Mouse (Mus musculus): ENCODE measurements around the gene Tuba4a.

DNA sequence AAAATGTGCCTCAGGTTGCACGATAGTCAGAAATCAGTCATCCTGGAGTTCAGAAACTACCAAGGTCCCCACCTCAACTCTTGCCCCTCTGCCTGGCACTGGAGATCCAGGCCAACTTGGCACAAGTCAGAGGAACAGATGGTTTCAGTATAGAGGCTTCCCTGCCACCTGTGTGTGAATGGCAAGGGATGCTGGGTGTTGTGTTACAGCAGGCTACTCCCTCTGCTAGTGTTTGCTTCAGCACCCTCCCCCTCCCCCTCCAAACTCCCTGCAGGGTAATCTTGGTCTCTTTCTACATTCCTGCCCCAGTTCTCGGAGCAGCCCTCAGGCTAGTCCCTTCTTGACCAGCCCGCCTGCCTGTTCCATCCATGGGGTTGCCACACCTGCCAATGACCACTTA lies 30.8 kb upstream of the Tuba4a start:
- no peak for TF ChIP-seq CTCF (IDR thresholded peaks at IDR 0.05; ENCODE audit: low read depth)
- no peak for TF ChIP-seq EP300 (IDR thresholded peaks at IDR 0.05; ENCODE audit: low read depth)
